20 mouse cellular contexts compared by ENCODE assay signal in the genomic region with DNA sequence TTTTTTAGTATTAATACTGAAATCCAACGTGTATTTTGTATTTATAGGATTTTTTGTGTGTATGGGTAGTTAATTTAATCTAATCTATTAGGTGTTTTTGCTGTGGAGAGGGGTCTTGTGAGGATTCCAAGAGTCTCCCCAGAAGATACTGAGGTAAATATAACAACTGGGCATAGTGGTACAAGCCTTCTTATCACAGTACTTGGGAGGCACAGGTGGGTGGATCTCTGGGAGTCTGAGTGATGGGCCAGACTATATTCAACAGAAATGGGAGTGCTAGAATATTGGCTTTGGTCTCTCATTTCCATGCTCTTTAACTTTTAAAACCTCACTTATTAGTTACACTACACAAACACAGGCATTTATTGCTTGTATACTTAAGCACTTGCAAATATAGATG. TPM values are rescaled to one million over a fixed set of nuclear protein-coding genes. Genes with fewer than 3 reads are reported as not detected.
DNase-seq lines count a peak whose midpoint lies in the region; ATAC-seq and TF ChIP-seq lines count a peak whose summit lies in the region.
"Had no signal": no experiment of that assay in that cellular context is flagged by ENCODE, and none has a peak within 500 bp of the region (broad histone marks: within the 10 kb centered on the region; RNA-seq: fewer than 3 reads in every experiment).

No protein-coding gene starts in this region.

- WGBS in liver, embryonic 14.5 days (ENCODE audit: insufficient replicate concordance): 38% methylated on average over 1 of the region's 1 CpGs

- H3K4me2 ChIP-seq in liver, embryonic 14.5 days (ENCODE audit: low read depth): peak overlapping the region; percentile 58
- H3K4me2 ChIP-seq: embryonic facial prominence, embryonic 13.5 days; forebrain, embryonic 15.5 days; hindbrain, embryonic 12.5 days had no signal

- peaks cover 13 to 18% of the 10 kb centered on the region in 2 experiments for H3K4me1 ChIP-seq in liver, embryonic 14.5 days (replicated peaks; ENCODE audit: control insufficient read depth in 2 of 2, insufficient read depth in 2 of 2, low read length in 1 of 2)
- H3K4me1 ChIP-seq: embryonic facial prominence, embryonic 13.5 days; forebrain, embryonic 15.5 days; hindbrain, embryonic 12.5 days had no signal

- no peaks in the 10 kb centered on the region for H3K27me3 ChIP-seq in liver, embryonic 14.5 days (ENCODE audit: control insufficient read depth, insufficient read depth, low read length)
- H3K27me3 ChIP-seq: embryonic facial prominence, embryonic 13.5 days; forebrain, embryonic 15.5 days; heart, embryonic 13.5 days; hindbrain, embryonic 12.5 days had no signal

- no peaks in the 10 kb centered on the region for H3K36me3 ChIP-seq in liver, embryonic 14.5 days (replicated peaks; ENCODE audit: control insufficient read depth, insufficient read depth, low read depth)
- H3K36me3 ChIP-seq: embryonic facial prominence, embryonic 13.5 days; forebrain, embryonic 15.5 days; heart, embryonic 13.5 days; hindbrain, embryonic 12.5 days had no signal

- TF ChIP-seq EP300 in liver, embryonic 14.5 days (IDR thresholded peaks at IDR 0.05; ENCODE audit: low read depth): no peak

- peak; percentile 68 for DNase-seq in liver
- peak in 2 of 3 experiments; percentile 34 to 41 for DNase-seq in liver, embryonic 14.5 days (ENCODE audit: low read depth in 3 of 3, low spot score in 3 of 3)
- DNase-seq in lung, postnatal 10 days: no peak
- DNase-seq in testis, postnatal 10 days (ENCODE audit: low spot score): no peak
- DNase-seq in retina, embryonic 14.5 days (ENCODE audit: low spot score): no peak
- no peak for DNase-seq in ovary, postnatal 10 days (ENCODE audit: low spot score)
- DNase-seq: adrenal gland, adult 2 months; adrenal gland, postnatal 25 days; cerebellum, adult 11-12 months; cerebellum, adult 9-11 months; cerebellum, postnatal 36 days; gastrocnemius, postnatal 14 days; heart, postnatal 4 days had no signal

- H3K4me3 ChIP-seq in liver, embryonic 14.5 days (ENCODE audit: insufficient read depth in 1 of 2, low read depth in 2 of 2, low read length in 2 of 2): no peak overlapping the region
- H3K4me3 ChIP-seq: embryonic facial prominence, embryonic 13.5 days; forebrain, embryonic 15.5 days; heart, embryonic 13.5 days; hindbrain, embryonic 12.5 days had no signal

- peak overlapping the region; percentile 70 for H3K27ac ChIP-seq in liver, embryonic 14.5 days
- H3K27ac ChIP-seq: embryonic facial prominence, embryonic 13.5 days; forebrain, embryonic 15.5 days; hindbrain, embryonic 12.5 days had no signal

- H3K9ac ChIP-seq in liver, embryonic 14.5 days (replicated peaks): no peak overlapping the region
- H3K9ac ChIP-seq: embryonic facial prominence, embryonic 13.5 days; forebrain, embryonic 15.5 days had no signal

- no peaks in the 10 kb centered on the region for H3K9me3 ChIP-seq in liver, embryonic 14.5 days (ENCODE audit: control insufficient read depth, low read length)
- H3K9me3 ChIP-seq: embryonic facial prominence, embryonic 13.5 days; forebrain, embryonic 15.5 days; heart, embryonic 13.5 days; hindbrain, embryonic 12.5 days had no signal

- ATAC-seq in erythroblast, adult 5-6 weeks (replicated peaks; ENCODE audit: low FRiP score, poor library complexity, severe bottlenecking): peak; percentile 67
- ATAC-seq in liver, embryonic 14.5 days (ENCODE audit: insufficient read depth): peak; percentile 92
- ATAC-seq: forebrain, embryonic 15.5 days; hindbrain, embryonic 16.5 days; inflammation-experienced regulatory T-cells, adult 6 months had no signal

- TF ChIP-seq CTCF in liver, embryonic 14.5 days (IDR thresholded peaks at IDR 0.05; ENCODE audit: low read depth): no peak

RNA-seq across cellular contexts. Expression of a gene that starts 17.6 kb away (rescaled TPM):
- 292 and 308 TPM in 2 replicates for total RNA-seq in erythroblast, adult 5-6 weeks (2015; ENCODE audit: low replicate concordance)
- 237 and 436 TPM in 2 replicates for total RNA-seq in erythroblast, adult 5-6 weeks (2017; ENCODE audit: low replicate concordance)
- 697 and 811 TPM in 2 replicates for polyA plus RNA-seq in liver, embryonic 14.5 days (2012; rRNA removed)
- polyA plus RNA-seq in liver, embryonic 14.5 days (2014; fragmentation: Nextera tagmentation; extraction: Ambion mirVana): 661 and 668 TPM in 2 replicates

RNA-seq across cellular contexts. Expression of a gene that starts 34.1 kb away (rescaled TPM):
- total RNA-seq in erythroblast, adult 5-6 weeks (2015; ENCODE audit: low replicate concordance): 185 and 204 TPM in 2 replicates
- total RNA-seq in erythroblast, adult 5-6 weeks (2017; ENCODE audit: low replicate concordance): 636 and 742 TPM in 2 replicates
- polyA plus RNA-seq in liver, embryonic 14.5 days (2012; rRNA removed): 234 and 235 TPM in 2 replicates
- polyA plus RNA-seq in liver, embryonic 14.5 days (2014; fragmentation: Nextera tagmentation; extraction: Ambion mirVana): 30.1 and 36.4 TPM in 2 replicates

RNA-seq across cellular contexts. Expression of a gene that starts 35.3 kb away (rescaled TPM):
- 1.9 TPM in 1 of 2 replicates, not detected in the other for total RNA-seq in erythroblast, adult 5-6 weeks (2015; ENCODE audit: low replicate concordance)
- not detected in 2 replicates for total RNA-seq in erythroblast, adult 5-6 weeks (2017; ENCODE audit: low replicate concordance)
- polyA plus RNA-seq in liver, embryonic 14.5 days (2012; rRNA removed): 0.09 and 0.12 TPM in 2 replicates
- 0.09 and 0.38 TPM in 2 replicates for polyA plus RNA-seq in liver, embryonic 14.5 days (2014; fragmentation: Nextera tagmentation; extraction: Ambion mirVana)

Comparison
In these comparisons a context has a peak if more than half of its experiments do, and no peak if none do; other contexts are left out.
1. DNase-seq: peak in liver (single experiment) and liver, embryonic 14.5 days (2 of 3); none in lung, postnatal 10 days (single experiment), testis, postnatal 10 days (single experiment), retina, embryonic 14.5 days (single experiment) and ovary, postnatal 10 days (single experiment).